Mouse (Mus musculus) c-Kit-positive CD71-negative TER-119-negative erythroid progenitor cells, embryonic 14.5 days (primary cell): Measurements from ENCODE around the gene Limch1.
A peak's percentile ranks its signal among the peaks of the same experiment; 100 is the strongest.

Experiments used
- DNase-seq: peaks from one replicate; pipeline ENCODE4 v3.0.0-alpha.2; 2013; ENCODE audit warnings: low read depth

Limch1 gene

DNA sequence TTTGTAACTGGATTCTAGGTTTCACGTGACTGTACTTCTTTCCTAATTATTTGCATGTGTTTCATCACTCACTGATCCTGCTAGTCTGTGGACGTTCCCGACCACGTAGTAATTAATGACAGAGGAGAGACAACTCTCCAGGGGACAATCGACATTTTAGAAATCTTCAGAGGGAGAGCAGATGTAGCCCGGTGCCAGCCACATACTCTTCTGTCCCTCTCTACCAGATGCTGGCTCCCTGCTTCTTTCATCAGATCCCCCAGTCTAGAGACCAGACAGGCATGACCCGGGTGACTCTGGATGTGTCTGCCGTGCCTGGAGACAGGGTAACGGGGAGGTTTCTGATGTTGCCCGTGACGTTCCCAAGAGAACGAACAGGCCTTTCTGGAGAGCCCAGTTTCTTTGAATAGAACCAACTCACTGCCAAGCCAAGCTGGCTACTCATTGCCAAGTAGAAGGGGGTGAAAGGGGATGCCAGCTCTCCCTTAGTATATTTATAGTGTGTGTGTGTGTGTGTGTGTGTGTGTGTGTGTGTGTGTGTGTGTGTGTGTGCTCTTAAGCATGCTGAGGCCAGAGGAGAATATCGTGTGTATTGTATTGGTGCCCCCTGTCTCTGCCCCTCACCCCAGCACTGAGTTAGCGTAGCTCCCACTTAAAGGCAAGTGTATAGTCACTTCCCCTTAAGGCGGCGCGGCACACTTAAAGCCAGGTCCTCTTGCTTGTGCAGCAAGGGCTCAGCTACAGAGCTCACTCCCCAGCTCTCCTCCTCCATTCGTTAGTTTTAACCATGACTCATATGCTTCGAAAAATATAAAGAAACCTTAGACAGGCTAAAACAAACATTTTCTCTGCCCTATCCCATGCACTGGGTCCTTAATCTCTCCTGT lies 233.9 kb downstream of the Limch1 start:
- no peak for DNase-seq

DNA sequence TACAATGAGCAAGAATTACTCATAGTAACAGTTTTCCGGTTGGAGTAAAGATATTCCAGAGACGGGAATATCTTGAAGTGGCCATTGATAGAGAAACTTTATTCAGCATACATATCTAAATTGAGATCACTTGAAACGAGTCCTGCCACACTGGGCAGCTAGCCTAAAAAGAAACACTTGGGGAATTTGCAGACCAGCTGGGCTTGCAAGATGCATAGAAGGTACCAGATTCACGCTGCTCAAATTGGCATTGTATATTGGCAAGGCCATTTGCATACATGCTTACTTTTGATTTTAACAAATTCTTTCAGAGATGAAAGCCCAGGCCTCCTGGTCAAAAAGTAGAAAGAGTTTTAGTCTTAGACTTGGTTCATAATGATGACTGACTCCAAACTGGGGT lies 235.2 kb downstream of the Limch1 start:
- no peak for DNase-seq

DNA sequence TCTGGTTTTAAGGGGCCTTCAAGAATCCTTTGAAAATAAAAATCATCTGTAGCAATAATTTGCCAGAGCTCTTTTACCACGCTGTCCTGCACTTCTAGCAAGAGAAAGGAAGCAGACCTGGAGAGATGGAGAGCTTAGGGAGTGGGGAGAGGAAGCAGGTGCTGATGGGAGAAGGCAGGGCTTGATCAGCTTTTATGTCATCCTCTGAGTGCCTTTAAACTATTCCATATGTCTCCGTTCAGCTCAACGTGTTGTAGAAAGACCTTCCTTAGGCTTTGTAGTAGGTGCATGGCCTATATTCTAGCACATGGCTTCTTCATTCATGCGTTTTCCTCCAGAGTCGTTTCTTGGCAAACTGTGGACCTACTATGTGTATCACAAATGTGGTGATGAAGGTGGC lies 237.5 kb downstream of the Limch1 start:
- DNase-seq: no peak

DNA sequence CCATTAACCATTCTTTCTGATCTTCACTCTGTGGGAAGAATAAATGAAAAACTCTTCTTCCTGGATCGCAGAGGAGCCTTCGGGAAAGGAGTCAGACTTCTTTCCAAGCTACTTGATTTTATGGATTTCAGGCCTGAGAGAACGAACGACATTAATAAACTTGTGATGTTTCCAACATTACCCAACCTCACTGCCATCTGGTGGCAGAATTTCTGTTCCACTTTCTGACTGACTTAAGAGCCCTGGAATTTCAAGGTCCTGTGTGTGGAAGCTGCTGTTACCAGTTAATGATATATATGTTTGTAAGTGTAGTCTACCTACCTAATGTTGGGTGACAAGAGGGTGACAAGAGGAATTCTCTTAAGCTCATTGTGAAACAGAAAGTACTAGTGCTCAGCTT lies 243.3 kb downstream of the Limch1 start:
- DNase-seq: no peak

DNA sequence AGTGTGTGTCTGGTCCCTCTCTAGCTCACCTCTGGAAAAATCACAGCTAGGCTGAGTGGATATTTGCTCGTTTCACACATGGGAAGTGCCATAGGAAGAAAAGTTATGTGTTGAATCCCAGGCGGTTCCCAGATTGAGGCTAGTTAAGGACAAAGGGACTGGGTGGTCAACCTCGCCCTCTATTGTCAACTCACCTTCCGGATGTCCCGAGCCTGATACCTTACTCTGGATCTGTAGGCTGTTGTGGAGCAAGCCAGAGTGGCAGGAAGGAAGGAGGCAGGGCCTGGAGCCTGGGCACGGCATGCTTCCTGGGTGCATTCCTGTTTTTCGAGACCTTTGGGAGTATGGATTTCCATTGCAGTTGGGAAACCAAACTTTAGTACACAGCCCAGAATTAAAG lies 243.9 kb downstream of the Limch1 start:
- DNase-seq: no peak

DNA sequence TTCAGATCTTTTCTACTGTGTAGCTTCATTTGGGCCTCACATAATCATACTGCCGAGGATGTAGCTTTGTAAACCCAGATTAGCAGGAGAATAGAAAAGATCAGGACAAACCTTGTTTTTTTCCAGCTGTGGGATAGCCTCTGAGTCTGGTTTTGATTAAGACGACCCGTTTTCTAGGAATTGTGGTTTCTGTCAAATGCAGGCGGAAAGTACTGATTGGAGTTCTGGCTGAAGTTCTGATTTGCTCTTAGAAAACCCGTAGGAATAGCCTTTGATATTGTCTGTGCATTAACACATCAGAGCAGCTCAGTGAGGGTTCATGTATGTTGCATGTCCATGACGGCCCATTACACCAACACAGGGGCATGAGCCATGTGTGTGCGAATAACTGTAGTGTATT lies 246.8 kb downstream of the Limch1 start:
- no peak for DNase-seq

DNA sequence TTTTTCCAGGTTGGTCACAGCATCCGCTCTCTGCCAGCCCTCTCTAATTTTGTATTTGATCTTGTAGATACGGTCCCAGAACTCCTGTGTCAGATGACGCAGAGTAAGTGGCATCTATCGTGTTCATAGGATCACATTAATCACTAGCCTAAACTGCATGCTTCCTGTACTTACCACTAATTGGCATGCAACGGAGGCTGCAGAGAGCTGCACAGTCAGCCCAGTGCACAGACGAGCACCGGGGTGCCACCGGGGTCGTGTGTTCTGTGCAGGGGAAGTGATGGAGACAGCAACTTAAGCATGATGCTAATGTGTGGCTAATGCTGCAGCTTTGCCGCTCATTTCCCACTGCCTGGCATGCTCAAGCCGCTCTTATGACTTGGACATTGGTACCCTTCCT lies 247.4 kb downstream of the Limch1 start:
- DNase-seq: no peak

DNA sequence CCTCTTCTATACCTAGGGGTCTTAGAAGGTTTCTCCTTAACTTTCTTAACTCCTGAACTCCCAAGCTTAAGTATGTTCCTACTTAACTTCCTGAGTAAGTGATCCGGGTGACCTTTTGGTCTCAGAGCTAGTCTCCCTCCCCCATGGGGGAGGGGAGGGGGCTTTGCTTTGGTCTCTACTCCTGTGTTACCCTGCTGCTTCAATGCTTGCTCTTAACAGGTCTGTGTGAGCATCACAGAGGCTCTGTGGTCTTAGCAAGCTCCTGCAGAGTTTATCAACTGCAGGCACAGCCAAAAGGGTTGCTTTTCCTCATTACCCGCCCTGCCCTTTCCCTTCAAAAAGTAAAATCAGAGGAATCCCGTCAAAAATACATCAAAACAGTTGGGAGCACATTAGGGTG lies 250.5 kb downstream of the Limch1 start:
- no peak for DNase-seq

DNA sequence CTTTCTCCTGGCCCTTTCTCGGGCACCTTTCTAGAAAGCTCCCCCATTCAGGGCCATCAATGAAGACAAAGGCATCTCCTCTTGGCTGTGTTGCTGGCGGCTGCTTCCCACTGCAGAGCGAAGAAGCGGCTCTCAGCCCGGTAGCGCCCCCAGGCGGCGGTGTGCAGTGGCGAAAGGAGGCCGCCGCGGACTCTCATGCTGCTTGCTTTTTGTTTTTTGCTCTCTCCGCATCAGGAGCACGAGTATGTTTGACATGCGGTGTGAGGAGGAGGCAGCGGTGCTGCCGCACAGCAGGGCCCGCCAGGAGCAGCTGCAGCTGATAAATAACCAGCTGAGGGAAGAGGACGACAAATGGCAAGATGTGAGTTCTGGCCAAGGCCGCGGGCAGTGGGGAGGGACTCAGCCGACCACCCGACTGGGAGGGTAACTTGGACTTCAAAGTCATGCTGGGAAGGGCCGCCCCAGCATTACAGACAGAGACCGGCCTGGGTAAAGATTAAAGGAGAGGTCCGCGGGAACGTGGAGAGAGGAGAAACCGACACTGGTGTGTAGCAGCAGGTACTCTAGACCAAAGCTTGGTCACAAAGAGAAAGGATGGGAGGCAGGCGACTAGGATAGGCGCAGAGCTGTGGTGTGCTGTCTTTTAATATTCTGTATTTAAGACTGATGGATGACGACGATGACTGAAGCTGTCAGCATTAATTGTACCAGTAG lies 251.4 kb downstream of the Limch1 start:
- peak; percentile 28 for DNase-seq

DNA sequence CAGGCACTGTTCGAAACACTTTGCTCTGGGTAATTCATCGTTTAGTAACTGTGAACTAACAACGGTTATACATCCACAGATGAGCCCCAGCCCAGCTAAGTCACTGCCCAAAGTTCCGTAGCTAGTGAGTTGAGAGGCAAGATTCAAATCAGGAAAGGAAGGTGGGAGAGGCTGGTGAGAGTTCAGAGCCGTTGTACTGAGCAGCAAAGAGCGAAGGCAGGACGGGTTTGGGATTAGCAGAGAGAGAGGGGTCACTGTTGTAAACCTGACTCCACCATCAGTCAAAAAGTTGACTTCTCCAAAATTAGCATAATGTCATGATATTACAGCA lies 251.9 kb downstream of the Limch1 start:
- DNase-seq: no peak

DNA sequence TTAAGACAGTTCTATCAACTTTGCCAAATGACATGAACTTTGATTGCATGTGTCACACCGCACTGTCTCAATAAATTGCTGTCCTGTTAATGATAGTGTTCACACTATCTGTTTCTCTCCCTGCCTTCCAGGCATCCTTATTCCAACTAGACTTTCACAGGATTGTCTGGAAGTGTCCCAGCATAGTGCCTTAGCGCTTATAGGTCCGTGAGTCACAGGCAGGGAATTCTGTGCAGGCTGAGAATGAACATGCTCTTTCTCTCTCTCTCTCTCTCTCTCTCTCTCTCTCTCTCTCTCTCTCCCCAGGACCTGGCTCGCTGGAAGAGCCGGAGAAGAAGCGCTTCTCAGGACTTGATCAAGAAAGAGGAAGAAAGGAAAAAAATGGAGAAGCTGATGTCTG lies 252.7 kb downstream of the Limch1 start:
- no peak for DNase-seq

DNA sequence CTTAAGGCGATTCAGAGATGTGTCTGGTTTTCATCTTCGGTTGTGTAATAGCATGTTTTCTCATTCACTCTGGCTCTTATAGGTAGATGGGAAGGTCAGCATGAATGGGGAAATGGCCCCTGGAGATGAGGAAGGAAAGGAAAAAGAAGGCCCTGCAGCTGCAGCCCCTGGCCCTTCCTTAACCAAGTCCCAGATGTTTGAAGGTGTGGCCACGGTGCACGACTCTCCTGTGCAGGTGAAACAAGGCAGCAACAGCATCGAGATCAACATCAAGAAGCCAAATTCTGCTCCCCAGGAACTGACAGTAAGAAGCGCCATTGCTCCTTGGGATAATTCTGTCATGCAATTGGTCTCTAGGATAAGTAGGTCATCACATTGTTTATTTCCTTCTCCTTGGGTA lies 256.7 kb downstream of the Limch1 start:
- no peak for DNase-seq

DNA sequence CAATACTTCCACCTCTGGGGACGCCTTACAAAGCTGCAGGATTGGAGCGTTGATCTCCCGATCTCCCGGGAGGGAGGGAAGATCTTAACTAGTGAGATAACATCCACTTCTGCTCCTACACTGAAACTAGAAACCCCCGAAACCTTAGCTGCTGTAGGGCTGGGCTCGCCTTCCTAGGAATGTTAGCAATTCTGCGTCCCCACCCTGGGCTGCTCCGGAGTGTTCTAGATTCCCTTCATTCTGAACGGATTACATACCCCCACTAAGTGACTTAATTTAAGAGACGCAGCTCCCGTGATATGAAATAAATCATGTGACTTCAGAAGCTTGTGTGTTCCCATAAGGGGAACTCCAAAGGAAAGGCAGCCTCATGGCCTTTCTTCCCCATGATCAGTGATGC lies 259.0 kb downstream of the Limch1 start:
- no peak for DNase-seq

DNA sequence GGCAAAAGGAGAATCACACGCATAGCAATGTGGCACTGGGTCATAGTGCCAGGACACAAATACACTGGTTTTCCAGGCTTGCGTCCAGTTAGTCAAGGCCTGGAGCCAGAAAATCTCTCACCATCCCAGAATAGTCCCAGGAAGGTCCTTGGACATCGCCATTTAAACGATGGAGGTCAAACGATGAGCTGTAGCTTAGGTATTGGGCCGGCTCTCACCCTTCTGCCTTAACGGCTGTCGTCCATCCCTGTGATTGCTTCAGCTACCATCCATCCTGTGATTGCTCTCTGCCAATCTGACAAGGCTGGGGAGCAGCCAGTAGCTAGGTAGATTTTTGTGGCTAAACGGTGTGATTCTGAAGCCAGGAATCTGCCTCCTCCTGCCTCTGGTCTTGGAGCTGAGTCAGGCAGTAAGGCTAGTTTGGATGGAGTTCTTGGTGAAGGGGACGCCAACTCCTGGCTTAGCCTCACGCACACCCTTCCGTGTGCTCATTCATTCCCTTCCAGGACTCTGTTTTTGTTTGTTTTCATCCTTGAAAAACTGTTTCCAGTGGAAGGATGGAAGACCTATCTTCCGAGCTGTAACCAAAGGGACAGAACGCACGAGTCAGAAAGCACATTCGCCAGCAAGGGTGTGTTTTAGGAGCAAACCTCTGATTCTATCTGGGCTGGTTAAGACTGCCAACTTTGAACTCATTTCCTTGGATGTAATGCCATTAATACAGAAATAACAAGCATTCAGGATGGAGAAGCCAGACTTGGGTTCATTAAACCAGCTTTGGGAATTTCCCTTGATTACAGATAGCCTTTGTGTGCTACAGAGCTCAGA lies 265.6 kb downstream of the Limch1 start:
- DNase-seq: no peak

DNA sequence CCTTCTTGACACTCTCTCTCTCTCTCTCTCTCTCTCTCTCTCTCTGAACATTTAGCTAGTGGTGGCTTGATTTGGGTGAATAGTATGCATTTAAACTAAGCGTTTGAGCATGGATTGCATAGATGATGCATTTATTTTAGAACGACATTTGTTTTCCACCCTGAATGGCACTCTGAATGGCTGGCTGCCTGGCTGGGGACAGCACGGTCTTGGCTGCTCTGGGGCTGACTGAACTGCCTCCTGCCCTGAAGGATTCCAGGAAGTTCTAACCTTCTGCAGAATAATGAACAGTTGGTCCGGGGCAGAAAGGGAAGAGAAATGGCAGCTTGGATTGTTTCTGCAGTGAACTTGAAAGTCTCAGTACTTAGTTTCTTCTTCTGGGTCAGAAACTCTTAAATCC lies 266.4 kb downstream of the Limch1 start:
- DNase-seq: no peak

DNA sequence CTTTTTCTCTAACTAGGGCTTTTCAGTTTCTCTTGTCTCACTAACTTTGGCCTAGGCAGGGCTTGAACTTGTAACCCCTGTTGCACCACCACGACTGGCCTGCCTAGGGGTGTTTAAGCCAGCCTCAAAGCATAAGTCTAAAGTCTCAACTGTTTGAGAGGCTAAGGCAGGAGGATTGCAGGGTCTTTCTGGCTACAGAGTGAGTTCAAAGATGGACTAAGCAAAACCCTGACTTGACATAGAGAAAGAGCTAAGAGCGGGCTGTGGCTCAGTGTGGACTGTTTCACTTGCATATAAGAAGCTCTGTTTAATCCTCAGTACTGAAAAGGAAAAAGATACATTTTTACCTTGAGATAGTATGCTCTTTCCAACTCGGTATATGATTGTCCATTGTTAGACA lies 268.3 kb downstream of the Limch1 start:
- no peak for DNase-seq

DNA sequence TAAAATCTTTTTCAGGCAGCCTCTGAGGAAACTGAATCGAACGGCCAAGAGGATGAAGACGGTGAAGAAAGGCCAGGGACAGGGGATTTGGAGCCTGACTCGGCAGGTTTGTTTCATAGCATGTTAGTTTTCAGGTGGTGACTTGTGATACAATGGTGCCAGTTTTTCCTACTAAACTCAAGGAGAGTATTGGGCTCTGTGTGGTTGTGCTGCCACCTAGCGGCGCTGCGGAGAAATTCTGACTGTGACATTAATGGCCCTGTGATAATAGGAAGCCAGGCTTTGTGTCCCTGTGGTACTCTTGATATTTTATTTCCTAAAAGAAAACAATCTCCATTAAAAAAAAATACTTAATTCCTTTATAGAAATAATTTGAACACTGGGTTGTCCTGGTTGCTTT lies 270.8 kb downstream of the Limch1 start:
- DNase-seq: peak; percentile 29

DNA sequence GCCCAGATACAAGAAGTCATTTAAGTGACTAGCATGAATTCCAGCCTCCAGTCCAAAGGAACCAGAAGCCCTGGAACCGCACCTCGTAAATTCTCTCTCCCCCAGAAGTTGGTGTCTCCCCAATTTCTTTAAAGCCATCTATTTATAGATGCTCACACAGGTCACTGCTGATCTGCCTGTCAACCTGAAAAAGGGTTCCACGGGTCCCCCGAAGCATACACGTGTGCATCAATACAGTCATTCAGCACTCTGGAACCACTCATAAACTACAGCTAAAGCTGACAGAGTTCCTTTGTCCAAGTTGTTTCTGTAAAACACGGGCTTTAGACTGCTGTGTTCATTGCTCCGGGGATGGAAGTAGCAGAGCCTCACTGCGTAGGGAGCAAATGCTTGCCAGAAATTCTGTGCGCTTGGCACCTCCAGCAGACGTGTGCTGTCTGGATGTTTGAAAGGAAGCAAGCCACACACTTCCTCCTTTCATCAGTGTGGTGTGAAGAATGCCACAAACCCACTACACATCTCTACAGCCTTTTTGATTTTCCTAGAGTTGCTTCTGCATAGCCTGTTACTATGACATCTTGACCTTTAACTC lies 278.9 kb downstream of the Limch1 start:
- DNase-seq: no peak

DNA sequence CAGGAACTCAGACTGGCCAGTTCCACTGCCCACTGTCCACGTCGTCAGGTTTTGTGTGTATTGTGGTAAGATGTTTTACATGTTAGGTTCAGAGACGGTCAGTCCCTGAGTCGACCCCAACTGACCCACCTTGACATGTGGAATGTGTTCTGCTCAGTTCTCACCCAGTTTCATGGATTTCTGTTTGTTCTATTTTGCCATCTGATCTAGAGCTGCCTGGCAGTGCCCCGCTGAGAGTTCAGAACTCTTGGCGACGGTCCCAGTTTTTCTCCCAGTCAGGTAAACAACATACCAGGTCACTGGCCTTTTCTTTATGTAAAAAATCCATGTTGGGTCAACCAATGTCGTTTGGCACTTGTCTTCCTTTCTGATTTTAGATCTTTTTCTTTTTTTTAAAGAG lies 279.5 kb downstream of the Limch1 start:
- no peak for DNase-seq

DNA sequence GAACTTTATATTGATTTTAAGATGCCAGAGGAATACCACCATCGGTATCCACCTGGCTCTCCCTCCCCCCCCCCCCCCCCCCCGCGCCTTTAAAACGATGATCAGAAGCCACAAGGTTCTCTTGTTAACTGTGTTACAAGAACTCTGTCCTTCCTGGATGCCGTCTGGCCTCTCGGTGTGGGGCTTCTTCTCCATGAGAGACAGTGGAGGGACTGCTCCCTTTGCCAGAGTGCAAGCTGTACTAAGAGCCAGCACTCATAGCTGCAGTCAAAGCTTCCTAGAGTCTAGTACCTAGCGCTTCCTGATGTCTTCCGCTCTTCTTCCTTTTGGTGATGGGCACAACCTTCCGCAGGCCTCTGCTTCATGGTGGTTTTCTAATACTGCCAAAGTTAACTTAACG lies 280.0 kb downstream of the Limch1 start:
- no peak for DNase-seq

DNA sequence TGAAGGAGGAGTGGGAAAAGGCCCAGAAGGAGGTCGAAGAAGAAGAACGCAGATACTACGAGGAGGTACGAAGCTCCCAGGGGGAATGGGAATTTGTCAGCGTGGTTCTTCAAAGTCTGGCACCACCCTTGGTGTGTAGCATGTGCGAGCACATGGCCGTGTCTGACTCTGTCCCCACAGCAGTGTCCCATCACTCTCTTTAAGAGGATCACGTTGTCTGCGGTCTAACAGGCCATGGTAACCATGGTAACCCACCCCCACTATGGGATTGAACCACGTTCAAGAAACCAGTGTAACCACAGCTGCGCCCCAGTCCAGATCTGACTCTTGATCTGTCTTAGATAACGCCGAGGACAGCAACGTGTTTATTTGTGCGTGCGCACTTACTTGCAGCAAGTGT lies 283.2 kb downstream of the Limch1 start:
- peak; percentile 14 for DNase-seq

DNA sequence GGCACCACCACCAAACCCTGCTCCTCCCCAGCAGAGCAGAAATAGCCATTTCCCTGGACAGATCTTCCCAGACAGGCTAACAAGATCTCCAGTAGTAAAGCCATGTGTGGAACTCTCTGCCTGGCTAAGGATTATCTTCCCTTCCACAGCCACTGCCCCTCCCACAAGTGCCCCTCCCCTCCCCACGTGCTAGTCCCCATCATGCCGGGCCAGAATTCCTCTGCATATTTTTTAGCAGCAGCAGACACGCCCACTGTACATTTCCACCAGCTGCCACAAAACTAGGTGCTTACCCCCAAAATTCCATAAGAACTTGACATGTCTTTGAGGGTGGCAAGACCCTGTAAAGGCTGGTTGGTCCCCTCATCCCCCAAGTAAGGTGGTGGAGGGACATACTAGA lies 284.3 kb downstream of the Limch1 start:
- DNase-seq: no peak

DNA sequence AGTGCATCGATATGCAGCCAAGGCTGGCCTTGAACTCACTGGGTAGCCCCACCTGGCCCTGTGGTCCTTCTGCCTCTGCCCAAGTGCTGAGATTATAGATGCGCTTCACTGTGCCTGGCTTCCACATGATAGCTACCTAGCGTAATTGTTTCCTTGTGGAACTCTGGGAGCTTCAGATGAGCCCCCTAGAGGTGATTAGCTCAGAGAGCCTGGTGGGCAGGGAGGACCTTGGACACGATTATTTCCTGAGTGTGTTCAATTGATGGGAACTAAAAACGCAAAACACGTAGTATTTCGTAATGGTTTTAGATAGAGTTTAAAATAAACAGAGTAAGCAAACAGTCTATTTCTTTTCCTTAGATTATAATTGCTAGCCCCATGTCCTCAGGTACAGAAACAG lies 287.0 kb downstream of the Limch1 start:
- no peak for DNase-seq
